Mouse (Mus musculus) MEL (cell line): ENCODE measurements around the gene Hoxa5. TPM values are rescaled to one million over a fixed set of nuclear protein-coding genes. Genes with fewer than 3 reads are reported as not detected.

ENCODE experiments used
- DNase-seq: peaks from one replicate; pipeline ENCODE4 v3.0.0; 2011; ENCODE audit warnings: low read depth, low spot score
- H3K27ac ChIP-seq: 2 replicates; pipeline ENCODE4 v1.5.1; 2012; ENCODE audit warnings: low read depth, mild to moderate bottlenecking, control low read depth, low read length, moderate library complexity; ENCODE audit not compliant: control insufficient read depth
- H3K27me3 ChIP-seq, 2 experiments: fragments of 150-350 bp in 1 of 2; sonication (generic) in 1 of 2; 2 replicates each; pipeline ENCODE4 v1.6.1; 2012; ENCODE audit warnings: low read length in 2 of 2, mild to moderate bottlenecking in 2 of 2, improper control_type of control experiment in 1 of 2, moderate library complexity in 1 of 2; ENCODE audit not compliant: insufficient read depth in 2 of 2, control insufficient read depth in 1 of 2
- H3K36me3 ChIP-seq, 2 experiments: 2 replicates each; pipeline ENCODE4 v1.6.1; 2012 to 2014; ENCODE audit warnings: low read length in 2 of 2, improper control_type of control experiment in 1 of 2, inconsistent platforms in 1 of 2, mild to moderate bottlenecking in 1 of 2; ENCODE audit not compliant: insufficient read depth in 2 of 2, control insufficient read depth in 1 of 2
- H3K4me1 ChIP-seq, 2 experiments: fragments of 150-350 bp in 1 of 2; sonication (generic) in 1 of 2; 2 replicates each; pipeline ENCODE4 v1.6.1; 2012; ENCODE audit warnings: low read length in 2 of 2, improper control_type of control experiment in 1 of 2, mild to moderate bottlenecking in 1 of 2; ENCODE audit not compliant: insufficient read depth in 2 of 2, control insufficient read depth in 1 of 2
- H3K4me3 ChIP-seq, 2 experiments: fragments of 150-350 bp in 1 of 2; sonication (generic) in 1 of 2; 2 replicates each; pipeline ENCODE4 v1.5.1; 2012; ENCODE audit warnings: low read depth in 2 of 2, low read length in 2 of 2, mild to moderate bottlenecking in 2 of 2, moderate library complexity in 2 of 2, control low read depth in 1 of 2, improper control_type of control experiment in 1 of 2; ENCODE audit not compliant: control insufficient read depth in 1 of 2, insufficient read depth in 1 of 2
- H3K79me2 ChIP-seq: 2 replicates; pipeline ENCODE4 v1.6.1; 2012; ENCODE audit warnings: mild to moderate bottlenecking, low read length, moderate library complexity; ENCODE audit not compliant: control insufficient read depth, poor library complexity, insufficient read depth
- H3K9ac ChIP-seq: 2 replicates; pipeline ENCODE4 v1.6.1; 2012; ENCODE audit warnings: low read depth, mild to moderate bottlenecking, control low read depth, low read length, moderate library complexity; ENCODE audit not compliant: control insufficient read depth, poor library complexity, severe bottlenecking
- H3K9me3 ChIP-seq: fragments of 150-350 bp; sonication (generic); replicated peaks from 2 replicates; pipeline ENCODE4 v1.6.1; 2012; ENCODE audit warnings: mild to moderate bottlenecking, low read length, improper control_type of control experiment, moderate library complexity; ENCODE audit not compliant: insufficient read depth
- BHLHE40 ChIP-seq: IDR thresholded peaks from 2 replicates; pipeline ENCODE4 v1.6.1; 2012; ENCODE audit warnings: low read depth, mild to moderate bottlenecking, inconsistent platforms, low read length, improper control_type of control experiment, borderline replicate concordance
- CHD2 ChIP-seq: IDR thresholded peaks from 2 replicates; pipeline ENCODE4 v1.6.1; 2011; ENCODE audit warnings: low read length, improper control_type of control experiment
- E2F4 ChIP-seq: IDR thresholded peaks from 2 replicates; pipeline ENCODE4 v1.6.1; 2011; ENCODE audit warnings: low read depth, low read length, improper control_type of control experiment, borderline replicate concordance
- EP300 ChIP-seq, 2 experiments: IDR thresholded peaks; 2 replicates each; pipeline ENCODE4 v1.6.1; 2011; ENCODE audit warnings: improper control_type of control experiment in 2 of 2, low read length in 2 of 2, low read depth in 1 of 2, mild to moderate bottlenecking in 1 of 2
- GATA1 ChIP-seq: IDR thresholded peaks from 2 replicates; pipeline ENCODE4 v1.6.1; 2011; ENCODE audit warnings: low read depth, low read length, improper control_type of control experiment
- HCFC1 ChIP-seq: IDR thresholded peaks from 2 replicates; pipeline ENCODE4 v1.6.1; 2012; ENCODE audit warnings: low read depth, mild to moderate bottlenecking, inconsistent platforms, low read length, improper control_type of control experiment, moderate library complexity
- JUND ChIP-seq: IDR thresholded peaks from 2 replicates; pipeline ENCODE4 v1.6.1; 2011; ENCODE audit warnings: low read depth, mild to moderate bottlenecking, improper control_type of control experiment, low read length
- KAT2A ChIP-seq: conservative IDR thresholded peaks from 2 replicates; pipeline ENCODE4 v1.6.1; 2012; ENCODE audit warnings: low read depth, low read length, improper control_type of control experiment, inconsistent platforms
- MAFK ChIP-seq: IDR thresholded peaks from 2 replicates; pipeline ENCODE4 v1.6.1; 2011; ENCODE audit warnings: low read depth, mild to moderate bottlenecking, low read length, improper control_type of control experiment, borderline replicate concordance
- MAX ChIP-seq: IDR thresholded peaks from 2 replicates; pipeline ENCODE4 v1.6.1; 2011; ENCODE audit warnings: low read length, improper control_type of control experiment
- MXI1 ChIP-seq: IDR thresholded peaks from 2 replicates; pipeline ENCODE4 v1.6.1; 2011; ENCODE audit warnings: mild to moderate bottlenecking, low read depth, low read length, improper control_type of control experiment
- MYB ChIP-seq: IDR thresholded peaks from 2 replicates; pipeline ENCODE4 v1.6.1; 2011; ENCODE audit warnings: mild to moderate bottlenecking, low read depth, low read length, improper control_type of control experiment
- MYC ChIP-seq: IDR thresholded peaks from 2 replicates; pipeline ENCODE4 v1.6.1; 2011; ENCODE audit warnings: low read depth, mild to moderate bottlenecking, low read length, improper control_type of control experiment, moderate library complexity
- NRF1 ChIP-seq: IDR thresholded peaks from 2 replicates; pipeline ENCODE4 v1.6.1; 2014; ENCODE audit warnings: low read depth, mild to moderate bottlenecking, inconsistent platforms, low read length, improper control_type of control experiment, moderate library complexity; ENCODE audit not compliant: poor library complexity, insufficient read depth, severe bottlenecking
- POLR2A ChIP-seq, 2 experiments: IDR thresholded peaks; 2 replicates each; pipeline ENCODE4 v1.6.1; 2011 to 2012; ENCODE audit warnings: low read length in 2 of 2, mild to moderate bottlenecking in 2 of 2, control low read depth in 1 of 2, improper control_type of control experiment in 1 of 2, low read depth in 1 of 2, moderate library complexity in 1 of 2; ENCODE audit not compliant: control insufficient read depth in 1 of 2, insufficient read depth in 1 of 2, poor library complexity in 1 of 2
- POLR2AphosphoS2 ChIP-seq: IDR thresholded peaks from 2 replicates; pipeline ENCODE4 v1.6.1; 2011; ENCODE audit warnings: low read length, improper control_type of control experiment
- POLR2AphosphoS5 ChIP-seq: IDR thresholded peaks from 2 replicates; pipeline ENCODE4 v1.6.1; 2012; ENCODE audit warnings: low read depth, borderline replicate concordance, mild to moderate bottlenecking, inconsistent platforms, low read length, moderate library complexity, mixed read lengths
- RAD21 ChIP-seq: IDR thresholded peaks from 2 replicates; pipeline ENCODE4 v1.6.1; 2011; ENCODE audit warnings: mild to moderate bottlenecking, low read depth, low read length, improper control_type of control experiment
- RCOR1 ChIP-seq: IDR thresholded peaks from 2 replicates; pipeline ENCODE4 v1.6.1; 2012; ENCODE audit warnings: low read depth, mild to moderate bottlenecking, inconsistent platforms, low read length, improper control_type of control experiment
- TCF12 ChIP-seq: IDR thresholded peaks from 2 replicates; pipeline ENCODE4 v1.6.1; 2014; ENCODE audit warnings: low read depth, mild to moderate bottlenecking, inconsistent platforms, low read length, improper control_type of control experiment, moderate library complexity
- UBTF ChIP-seq: IDR thresholded peaks from 2 replicates; pipeline ENCODE4 v1.6.1; 2012; ENCODE audit warnings: low read depth, mild to moderate bottlenecking, inconsistent platforms, low read length, improper control_type of control experiment, moderate library complexity, borderline replicate concordance; ENCODE audit not compliant: insufficient read depth
- ZC3H11A ChIP-seq: IDR thresholded peaks from 2 replicates; pipeline ENCODE4 v1.6.1; 2012; ENCODE audit warnings: low read depth, mild to moderate bottlenecking, inconsistent platforms, low read length, improper control_type of control experiment
- ZMIZ1 ChIP-seq: IDR thresholded peaks from 2 replicates; pipeline ENCODE4 v1.6.1; 2012; ENCODE audit warnings: low read depth, mild to moderate bottlenecking, inconsistent platforms, low read length, improper control_type of control experiment, moderate library complexity
- ZNF384 ChIP-seq: IDR thresholded peaks from 2 replicates; pipeline ENCODE4 v1.6.1; 2012; ENCODE audit warnings: low read depth, mild to moderate bottlenecking, inconsistent platforms, low read length, improper control_type of control experiment
- polyA plus RNA-seq, 2 experiments: library from polyadenylated mRNA; stranded (reverse) in 1 of 2; unstranded in 1 of 2; fragments of >175 nt in 1 of 2; fragments of >200 nt in 1 of 2; gene quantifications; 2 replicates each; pipeline versions ENCODE4 v1.2.1 to v1.2.4; 2012; ENCODE audit warnings: low replicate concordance in 2 of 2, low read depth in 1 of 2; ENCODE audit not compliant: insufficient read length in 2 of 2, insufficient read depth in 1 of 2, missing spikeins in 1 of 2
- total RNA-seq: library from RNA; depleted of rRNA; stranded (reverse); fragments of 300-350 nt; gene quantifications from 2 replicates; pipeline ENCODE4 v1.2.3, GENCODE M21; 2012

Gene Hoxa5
- total and polyA plus RNA-seq, 3 experiments, result not detected

- no peak overlapping the region for H3K9ac ChIP-seq
- H3K79me2 ChIP-seq, result no peaks in the 10 kb centered on the region
- no peaks in the 10 kb centered on the region for H3K9me3 ChIP-seq
- no peaks in the 10 kb centered on the region for H3K36me3 ChIP-seq
- DNase-seq, result no peak
- H3K4me1 ChIP-seq, result no peaks in the 10 kb centered on the region
- H3K27me3 ChIP-seq, result no peaks in the 10 kb centered on the region
- H3K27ac ChIP-seq, result no peak overlapping the region
- H3K4me3 ChIP-seq, result no peak overlapping the region
- TF ChIP-seq ZNF384 (no peak), UBTF (no peak), CHD2 (no peak), RAD21 (no peak), MYC (no peak), HCFC1 (no peak), NRF1 (no peak), EP300 (IDR thresholded peaks at IDR 0.05; ENCODE audit: low read depth in 1 of 2, low read length in 2 of 2) (no peak), ZC3H11A (no peak), MAX (no peak), POLR2AphosphoS2 (no peak), MAFK (no peak), POLR2AphosphoS5 (no peak)
These were observed 30.7 kb downstream of the Hoxa5 start for GRCm38 (mm10) chr6:52173648-52174047.

- H3K4me3 ChIP-seq, result no peak overlapping the region
- no peaks in the 10 kb centered on the region for H3K36me3 ChIP-seq
- no peak for TF ChIP-seq JUND
- no peak for TF ChIP-seq BHLHE40
- TF ChIP-seq ZMIZ1, result no peak
- no peak for TF ChIP-seq HCFC1
- no peak for TF ChIP-seq RCOR1
- TF ChIP-seq MYB, result no peak
- TF ChIP-seq CHD2, result no peak
- TF ChIP-seq POLR2A (IDR thresholded peaks at IDR 0.05; ENCODE audit: control insufficient read depth in 1 of 2, insufficient read depth in 1 of 2, low read depth in 1 of 2, low read length in 2 of 2, poor library complexity in 1 of 2), result no peak
- no peak for TF ChIP-seq KAT2A
- no peak for TF ChIP-seq E2F4
- TF ChIP-seq POLR2AphosphoS5, result no peak
- no peak for TF ChIP-seq TCF12
- TF ChIP-seq POLR2AphosphoS2, result no peak
- TF ChIP-seq MXI1, result no peak
- no peak for TF ChIP-seq GATA1
- H3K9me3 ChIP-seq, result no peaks in the 10 kb centered on the region
- H3K27ac ChIP-seq, result no peak overlapping the region
- no peak overlapping the region for H3K9ac ChIP-seq
- no peak for DNase-seq
- H3K79me2 ChIP-seq, result no peaks in the 10 kb centered on the region
- H3K4me1 ChIP-seq, result no peaks in the 10 kb centered on the region
- no peaks in the 10 kb centered on the region for H3K27me3 ChIP-seq
These were observed 31.9 kb downstream of the Hoxa5 start for GRCm38 (mm10) chr6:52172501-52172900.
